Mouse (Mus musculus) c-Kit-positive CD71-positive TER-119-negative erythroid progenitor cells, embryonic 14.5 days (primary cell): ENCODE data around the gene Primpol.

Experiments used
- DNase-seq: peaks from one replicate; pipeline ENCODE4 v3.0.0-alpha.2; 2013; ENCODE audit warnings: low read depth

Primpol gene

GRCm38 (mm10) chr8:46616879-46617689, at the start of gene Primpol, which contains the start of gene Casp3:
Gene Primpol, minus strand, starts transcription at chr8:46617212.
Gene Casp3, plus strand, starts transcription at chr8:46617291.
- DNase-seq = peak; percentile 94

GRCm38 (mm10) chr8:46655919-46656318, 38.9 kb upstream of the Primpol start:
- DNase-seq = no peak

DNA sequence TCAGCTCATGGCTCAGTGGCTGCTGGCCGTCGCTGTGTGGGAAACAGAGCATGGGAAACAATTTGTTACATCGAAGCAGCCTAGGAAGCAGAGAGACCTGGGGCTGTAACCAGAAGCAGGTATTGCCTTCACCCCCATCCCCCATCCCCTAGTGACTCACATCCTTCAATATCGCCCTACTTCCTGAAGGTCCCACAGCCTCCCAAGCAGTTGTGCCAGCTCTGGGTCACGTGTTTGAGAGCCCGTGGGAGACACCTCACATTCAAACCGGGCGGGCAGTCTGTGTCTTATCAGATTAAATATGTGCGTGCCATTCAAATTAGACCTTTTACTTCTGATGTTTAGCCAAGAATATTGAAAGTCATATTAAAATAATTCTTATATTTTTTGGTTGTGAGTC, 34.9 kb upstream of the Primpol start:
- no peak for DNase-seq

GRCm38 (mm10) chr8:46648421-46648820, 31.4 kb upstream of the Primpol start:
- DNase-seq = no peak

GRCm38 (mm10) chr8:46641272-46641671, 24.3 kb upstream of the Primpol start:
- DNase-seq = no peak

DNA sequence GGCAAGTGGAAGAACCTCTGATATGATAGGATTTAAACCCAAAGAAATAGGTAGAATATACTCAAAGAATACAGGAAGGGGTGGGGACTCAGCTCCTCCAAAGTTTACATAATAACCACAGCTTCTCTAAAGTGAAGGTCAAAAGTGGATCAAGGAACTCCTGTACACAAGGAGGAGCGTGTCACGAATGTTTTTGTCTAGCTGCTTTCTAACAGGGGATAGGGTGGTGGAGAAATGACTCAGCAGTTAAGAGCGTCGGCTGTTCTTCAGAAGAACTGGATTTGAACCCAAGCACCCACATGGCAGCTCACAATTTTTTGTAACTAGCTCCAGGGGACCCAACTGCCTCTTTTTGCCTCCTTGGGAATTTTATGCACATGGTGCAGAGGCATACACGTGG, 22.8 kb upstream of the Primpol start:
- no peak for DNase-seq

DNA sequence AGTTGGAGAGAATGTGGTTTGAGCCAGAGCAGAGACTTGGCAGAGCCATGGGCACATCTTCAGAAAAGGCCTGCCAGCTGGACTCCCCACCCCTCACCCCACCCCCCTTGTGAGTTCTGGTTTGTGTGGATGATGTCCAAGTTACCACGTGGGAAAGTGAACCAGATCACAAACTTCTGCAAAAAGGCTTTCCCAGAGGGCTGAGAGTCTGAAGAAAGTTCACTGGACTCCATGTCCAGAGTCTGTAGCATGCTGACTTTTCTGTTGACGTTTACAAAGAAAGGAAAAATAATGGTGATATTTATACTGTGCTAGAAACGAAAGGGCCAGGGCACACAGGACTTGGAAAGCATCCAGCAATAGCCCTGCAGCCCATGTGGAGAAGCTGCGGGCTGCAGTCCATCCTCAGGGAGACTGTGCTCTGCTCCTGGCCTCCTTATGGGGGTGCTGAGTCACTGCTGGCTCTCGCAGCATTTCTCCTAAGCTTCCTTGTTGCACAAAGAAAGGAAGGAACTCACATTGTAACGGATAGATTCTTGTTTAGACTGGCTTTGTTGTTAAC, 22.1 kb upstream of the Primpol start:
- DNase-seq = no peak

DNA sequence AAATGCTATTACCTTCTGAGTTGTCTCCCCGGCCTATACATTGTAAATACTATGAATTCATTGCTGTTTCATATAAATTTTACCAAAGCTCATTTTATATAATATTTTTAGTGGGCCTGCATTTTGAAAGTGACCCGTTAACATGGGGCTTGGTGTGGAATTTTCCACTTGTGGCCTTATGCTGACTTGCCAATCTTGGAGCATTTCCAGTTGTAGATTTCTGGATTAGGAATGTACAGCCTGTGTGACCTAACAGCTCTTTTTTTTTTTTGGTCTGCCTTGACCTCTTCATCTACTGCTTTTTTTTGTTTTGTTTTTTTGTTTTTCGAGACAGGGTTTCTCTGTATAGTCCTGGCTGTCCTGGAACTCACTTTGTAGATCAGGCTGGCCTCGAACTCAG, 13.9 kb upstream of the Primpol start:
- no peak for DNase-seq

DNA sequence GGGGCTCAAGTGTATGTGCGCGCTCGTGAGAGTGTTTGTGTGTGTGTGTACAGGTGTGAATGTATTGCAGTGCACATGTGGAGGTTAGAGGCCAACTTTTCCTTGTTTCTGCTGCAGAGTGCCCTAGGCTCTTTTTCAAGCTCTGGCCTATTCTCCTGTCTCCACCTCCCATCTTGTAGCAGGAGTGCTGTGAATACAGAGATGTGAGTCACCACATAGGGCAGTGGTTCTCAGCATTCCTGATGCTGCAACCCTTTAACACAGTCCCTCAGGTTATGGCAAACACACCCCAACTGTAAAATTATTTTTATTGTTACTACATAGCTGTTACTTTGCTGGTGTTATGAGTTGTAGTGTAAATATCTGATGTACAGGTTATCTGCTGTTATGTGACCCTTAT, 13.4 kb upstream of the Primpol start:
- DNase-seq = no peak

DNA sequence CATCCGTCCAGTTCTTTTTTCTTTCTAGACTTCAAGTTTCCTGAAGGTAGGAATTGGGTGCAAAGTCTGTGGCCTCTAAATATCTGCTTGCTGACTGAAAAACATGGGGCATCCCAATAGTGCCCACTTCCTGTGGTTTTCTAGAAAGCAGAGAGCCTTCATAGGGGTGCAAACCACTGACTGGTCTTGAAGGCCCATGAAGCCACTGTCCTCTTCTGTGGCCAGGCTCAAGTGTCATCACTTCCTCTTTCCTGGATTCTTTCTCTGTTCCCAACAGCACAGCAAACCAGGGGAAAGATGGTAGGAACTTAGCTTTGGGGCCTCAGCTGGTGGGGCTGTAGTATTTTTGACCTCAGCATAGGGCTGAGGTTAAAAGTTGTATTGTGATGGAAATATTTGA, 11.6 kb upstream of the Primpol start:
- DNase-seq = no peak

DNA sequence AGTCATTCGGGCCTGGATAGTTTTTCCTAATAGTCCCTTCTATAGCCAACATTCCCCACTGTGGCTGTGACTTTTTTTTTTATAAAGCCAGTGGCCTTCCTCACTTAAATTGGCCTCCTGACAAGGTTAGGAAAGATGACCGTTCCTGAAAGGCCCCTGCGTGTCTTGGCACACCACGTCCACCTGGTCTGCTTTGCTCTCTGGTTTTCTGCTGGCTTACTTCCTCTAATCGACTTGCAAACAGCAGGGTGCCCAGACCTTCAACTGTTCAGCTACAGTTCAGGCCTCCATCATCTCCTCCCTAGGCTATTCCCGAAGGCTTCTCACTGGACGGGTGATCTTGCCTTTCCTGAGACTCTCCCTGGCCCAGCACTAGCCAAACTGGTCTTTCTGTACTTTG, 10.9 kb upstream of the Primpol start:
- no peak for DNase-seq

DNA sequence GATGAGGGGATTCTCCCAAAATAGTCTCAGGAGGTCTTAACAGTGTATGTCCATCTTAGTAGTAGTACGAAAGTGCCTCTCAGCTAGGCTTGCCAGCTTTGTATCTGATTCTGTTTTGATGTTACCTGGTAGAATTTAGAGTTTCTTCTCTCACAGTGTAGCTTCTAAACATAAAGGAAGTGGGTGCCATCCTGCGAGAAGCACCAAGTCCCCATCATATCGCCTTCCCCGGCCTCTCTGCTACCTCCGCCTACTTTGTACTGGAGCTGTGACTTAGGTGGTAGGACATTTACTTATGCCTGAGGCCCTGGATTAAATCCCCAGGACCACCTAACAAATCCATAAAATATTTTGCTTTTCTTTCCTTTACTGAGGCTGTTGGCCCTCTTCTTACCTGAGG, 9.6 kb upstream of the Primpol start:
- DNase-seq = no peak

- no peak for DNase-seq
These were observed 8.2 kb upstream of the Primpol start for GRCm38 (mm10) chr8:46625166-46625565.

DNA sequence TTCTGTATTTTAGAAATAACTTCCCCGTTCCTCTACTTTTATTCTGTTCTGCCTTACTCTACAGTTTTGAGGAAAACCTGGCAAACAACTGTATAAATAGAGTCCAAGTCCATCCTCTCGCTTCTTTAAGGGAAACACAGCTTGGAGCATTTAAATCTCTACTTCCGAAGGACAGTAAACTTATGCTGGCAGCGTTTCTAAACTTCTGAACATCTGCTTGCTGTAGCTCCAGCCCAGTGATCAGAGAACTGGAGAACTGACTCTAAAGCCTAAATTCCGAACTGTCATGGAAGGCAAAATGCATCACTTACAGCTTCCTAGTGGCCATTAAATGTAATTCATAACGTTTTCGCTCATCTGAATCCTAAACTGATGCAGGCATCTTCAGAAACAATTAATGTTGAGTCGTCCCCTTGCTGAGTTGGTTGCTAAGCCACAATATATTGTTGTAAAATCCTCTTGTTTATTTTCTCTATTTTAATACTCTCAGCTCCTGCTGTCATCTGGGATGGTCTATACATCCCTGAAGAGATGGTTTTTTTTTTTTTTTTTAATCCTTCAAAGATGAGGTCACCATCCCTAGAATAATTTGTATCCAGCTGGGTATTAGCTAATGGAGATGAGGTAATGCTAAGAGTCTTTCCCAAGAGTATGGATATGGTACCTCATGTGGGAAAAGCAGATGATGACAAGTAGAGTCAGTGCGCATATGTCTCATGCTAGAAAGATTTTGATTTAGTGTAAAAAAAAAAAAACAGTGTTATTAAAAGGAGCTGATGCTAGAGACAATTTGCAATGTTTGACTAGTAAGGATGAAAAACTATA, 5.6 kb upstream of the Primpol start:
- DNase-seq = no peak

- no peak for DNase-seq
These were observed 1.8 kb upstream of the Primpol start for GRCm38 (mm10) chr8:46618639-46619320.

- no peak for DNase-seq
These were observed 943 bp upstream of the Primpol start for GRCm38 (mm10) chr8:46617690-46618620.

- peak; percentile 30 for DNase-seq
These were observed 1.1 kb downstream of the Primpol start for GRCm38 (mm10) chr8:46615936-46616335.

DNA sequence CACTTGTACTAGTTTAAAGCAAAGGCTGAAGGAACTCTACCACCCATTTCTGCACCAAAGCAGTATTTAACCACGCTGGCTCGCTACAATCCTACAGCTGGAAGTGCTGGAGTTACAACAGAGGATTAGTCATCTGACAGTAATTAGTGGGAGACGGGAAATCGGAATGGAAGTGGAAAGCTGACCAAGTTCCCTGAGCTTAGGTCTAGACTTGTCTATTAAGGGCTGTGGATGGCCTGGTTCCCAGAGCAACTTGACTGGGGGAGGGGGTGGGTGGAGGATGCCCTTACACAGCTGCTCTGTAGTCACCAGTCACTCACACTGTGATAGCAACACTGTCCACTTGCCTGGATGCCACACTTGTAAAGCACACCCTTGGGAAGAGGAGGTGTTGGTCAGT, 3.6 kb downstream of the Primpol start:
- DNase-seq = no peak

DNA sequence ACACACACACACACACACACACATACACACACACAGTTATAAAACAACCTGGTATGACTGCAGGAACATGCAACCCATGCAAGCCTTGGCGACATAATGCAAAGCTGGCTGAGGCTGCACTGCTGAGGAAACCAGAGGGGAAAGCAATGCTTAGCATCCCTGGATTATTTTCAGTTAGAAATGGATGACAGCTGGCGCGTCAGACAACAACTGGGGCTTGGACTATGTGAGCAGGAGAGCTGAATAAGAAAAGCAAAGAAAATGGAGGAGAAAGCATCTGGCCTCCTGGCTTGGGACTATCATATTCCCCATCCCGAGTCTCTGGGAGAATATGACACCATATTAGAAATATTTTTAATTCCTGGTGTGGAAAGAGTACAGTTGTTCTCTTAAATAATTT, 4.1 kb downstream of the Primpol start:
- no peak for DNase-seq

DNA sequence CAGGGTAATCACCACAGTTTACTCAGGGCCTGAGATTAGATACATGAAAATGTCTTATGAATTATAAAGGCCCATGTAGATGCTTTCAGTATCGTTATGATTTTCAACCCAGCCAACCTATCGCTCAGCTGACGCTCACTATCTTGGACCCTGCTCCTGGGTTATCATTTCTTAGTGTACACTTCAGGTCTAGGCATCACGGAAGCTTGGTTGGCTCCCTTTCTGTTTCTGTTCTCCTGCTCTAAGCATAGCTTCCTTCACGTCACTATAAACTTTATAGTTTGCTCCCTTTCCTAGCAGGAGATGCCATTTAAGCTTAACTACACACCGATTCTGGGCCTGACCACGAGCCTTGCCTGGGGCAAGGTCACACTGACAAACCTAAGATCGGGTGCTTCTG, 5.5 kb downstream of the Primpol start:
- DNase-seq = no peak

- DNase-seq = no peak
These were observed 10.1 kb downstream of the Primpol start for GRCm38 (mm10) chr8:46606930-46607329.
